Mouse (Mus musculus) left cerebral cortex, adult 6 months (tissue): ENCODE results near the gene Olfr429. TPM values are rescaled to one million over a fixed set of nuclear protein-coding genes. Genes with fewer than 3 reads are reported as not detected.

Experiments
- long read RNA-seq, 2 experiments: library from polyadenylated mRNA; unstranded; transcript quantifications; one replicate each; pipeline ENCODE4 v2.0.0; 2019 to 2020
- polyA plus RNA-seq: library from polyadenylated mRNA; unstranded; fragments of <200 nt; fragmentation: Nextera tagmentation; gene quantifications from 2 replicates; pipeline ENCODE4 v1.2.3, GENCODE M21; 2021

The Olfr429 gene
- polyA plus RNA-seq = not detected in 2 replicates
- long read RNA-seq, experiment 1 = 0 reads
- long read RNA-seq, experiment 2 = 0 reads

GRCm38 (mm10) chr1:174084031-174084430 lies at the start of gene Olfr429:
Olfr429 (plus strand) TSS chr1:174084331.

GRCm38 (mm10) chr1:174040523-174041177 lies 43.5 kb upstream of the Olfr429 start, which contains the start of gene Olfr433:
Olfr433 (plus strand) TSS chr1:174040705.

GRCm38 (mm10) chr1:174048893-174049292 lies 35.2 kb upstream of the Olfr429 start, which contains the start of gene Olfr432:
Olfr432 (plus strand) TSS chr1:174049205.

DNA sequence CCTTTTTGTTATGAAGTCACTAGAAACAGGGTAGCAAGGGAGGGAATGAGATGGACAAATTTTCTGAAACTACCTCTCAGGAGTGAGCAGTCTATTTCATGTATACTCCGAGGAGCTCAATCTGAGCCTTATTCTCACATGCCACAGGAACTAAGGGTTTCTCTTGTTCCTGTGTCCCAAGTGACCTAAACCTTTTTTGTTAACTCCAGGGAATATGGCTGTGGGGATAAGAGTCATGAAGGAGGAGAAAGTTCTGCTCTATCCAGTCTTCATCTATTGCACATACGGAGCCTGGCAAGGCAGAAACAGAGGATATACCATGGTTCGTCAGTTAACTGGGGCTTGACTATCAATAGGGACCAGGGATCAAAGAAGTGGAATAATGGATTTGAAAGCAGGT lies 17.8 kb upstream of the Olfr429 start, which contains the start of gene Olfr430:
Gene Olfr430 (plus strand): TSS at position 301 of the 400 bp plus-strand sequence.

DNA sequence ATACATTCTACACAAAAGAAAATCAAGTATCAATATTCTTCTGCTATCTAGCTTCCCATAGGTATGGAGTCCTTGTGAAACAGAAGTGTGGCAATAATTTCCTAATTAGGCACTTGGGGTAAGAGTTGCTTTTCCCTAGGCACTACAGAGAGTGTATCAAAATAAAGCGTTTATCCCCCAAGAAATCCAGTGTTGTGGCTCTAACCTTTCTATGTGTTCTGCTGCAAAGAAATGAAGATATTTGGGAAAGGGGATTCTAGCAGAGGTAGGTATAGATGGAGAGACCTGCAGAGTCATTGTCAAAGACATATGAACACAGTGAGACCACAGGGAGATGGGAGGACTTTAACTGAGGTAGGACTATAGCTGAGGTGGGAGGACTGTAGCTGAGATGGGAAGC lies 12.5 kb downstream of the Olfr429 start, which contains the start of gene Olfr427:
Gene Olfr427 (plus strand): TSS at position 301 of the 400 bp plus-strand sequence.

DNA sequence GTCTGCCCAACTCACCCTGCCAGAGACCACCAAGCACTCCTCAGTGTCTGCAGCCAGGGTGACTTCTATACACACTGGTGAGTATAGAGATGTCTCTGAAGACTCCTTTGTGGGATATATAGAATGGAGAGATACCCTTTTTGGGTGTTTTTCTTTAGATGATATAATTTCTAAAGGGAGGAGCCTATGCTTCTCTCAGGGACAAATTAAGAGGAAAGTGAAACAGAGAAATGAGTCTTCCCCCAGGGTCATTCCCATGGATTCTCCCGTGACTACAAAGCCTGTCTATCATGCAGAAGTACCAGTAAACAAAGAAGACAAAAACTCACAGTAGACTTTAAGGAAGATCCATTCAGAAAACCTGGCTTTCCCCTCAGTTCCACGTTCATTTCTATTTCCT lies 36.9 kb downstream of the Olfr429 start, which contains the start of gene Olfr231:
Gene Olfr231 (minus strand): TSS at position 101 of the 400 bp plus-strand sequence.

GRCm38 (mm10) chr1:174131217-174131616 lies 47.1 kb downstream of the Olfr429 start, which contains the start of gene Olfr424:
Olfr424 (plus strand) TSS chr1:174131517.

Other genes with a start within 250 kb of the Olfr429 start
- gene Ifi211, start 171.3 kb upstream of the Olfr429 start, polyA plus RNA-seq = 0.11 and 0.26 TPM in 2 replicates
- 0.32 and 0.53 TPM in 2 replicates for gene Mndal, start 141.8 kb upstream of the Olfr429 start, polyA plus RNA-seq
- gene Ifi203, start 141.7 kb upstream of the Olfr429 start, polyA plus RNA-seq = 0.09 and 0.18 TPM in 2 replicates
- not detected in 2 replicates for gene Ifi202b, start 101.6 kb upstream of the Olfr429 start, polyA plus RNA-seq
- not detected in 2 replicates for gene Ifi205, start 52.5 kb upstream of the Olfr429 start, polyA plus RNA-seq
- not detected in 2 replicates for gene Olfr433, start 43.6 kb upstream of the Olfr429 start, polyA plus RNA-seq
- gene Olfr432, start 35.1 kb upstream of the Olfr429 start, polyA plus RNA-seq = not detected in 2 replicates
- not detected in 2 replicates for gene Olfr430, start 17.7 kb upstream of the Olfr429 start, polyA plus RNA-seq
- gene Olfr427, start 12.6 kb downstream of the Olfr429 start, polyA plus RNA-seq = not detected in 2 replicates
- gene Olfr231, start 36.8 kb downstream of the Olfr429 start, polyA plus RNA-seq = not detected in 2 replicates
- gene Olfr424, start 47.2 kb downstream of the Olfr429 start, polyA plus RNA-seq = not detected in 2 replicates
- gene Olfr420, start 71.3 kb downstream of the Olfr429 start, polyA plus RNA-seq = not detected in 2 replicates
- not detected in 2 replicates for gene Spta1, start 88.4 kb downstream of the Olfr429 start, polyA plus RNA-seq
- not detected in 2 replicates for gene Olfr419, start 167.7 kb downstream of the Olfr429 start, polyA plus RNA-seq
- gene Mptx1, start 246.2 kb downstream of the Olfr429 start, polyA plus RNA-seq = not detected in 2 replicates